Mouse (Mus musculus): ENCODE measurements around the gene Rnft2. TPM values are rescaled to one million over a fixed set of nuclear protein-coding genes. Genes with fewer than 3 reads are reported as not detected.

Rnft2 gene
- polyA plus RNA-seq, 1 experiment from 2014 or later = 7.4 TPM

DNA sequence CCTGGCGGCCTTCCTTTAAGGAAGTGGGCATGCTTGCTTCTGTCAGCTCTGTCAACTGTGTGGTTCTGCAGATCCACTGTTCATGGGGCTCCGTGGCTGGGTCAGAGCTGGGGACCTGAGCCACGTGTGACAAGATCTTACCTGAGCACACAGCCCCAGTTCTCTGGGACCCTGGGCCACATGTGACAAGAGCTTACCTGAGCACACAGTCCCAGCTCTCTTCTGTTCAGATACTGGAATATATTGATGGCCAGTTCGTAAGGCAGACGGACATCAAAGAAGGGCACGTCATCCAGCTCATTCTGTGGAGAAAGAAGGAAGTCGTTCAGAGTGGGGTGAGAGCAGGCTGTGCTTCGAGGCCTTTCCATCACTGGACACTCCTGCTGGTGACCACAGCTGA, 102.4 kb downstream of the Rnft2 start:
- no peak overlapping the region for H3K27ac ChIP-seq
- H3K9me3 ChIP-seq = no peaks in the 10 kb centered on the region
- peaks cover 70% of the 10 kb centered on the region for H3K36me3 ChIP-seq
- no peak overlapping the region for H3K4me3 ChIP-seq
- WGBS = 92% methylated on average over 8 of the region's 8 CpGs
- no peaks in the 10 kb centered on the region for H3K27me3 ChIP-seq (ENCODE audit: insufficient read depth, poor library complexity, severe bottlenecking)
- no peak for DNase-seq (ENCODE audit: low spot score)
- H3K4me1 ChIP-seq (replicated peaks) = peaks cover 2% of the 10 kb centered on the region

Other genes starting within 250 kb of the Rnft2 start
- 0.45 and 0.55 TPM in 2 replicates for gene Tesc, start 217.4 kb downstream of the Rnft2 start, polyA plus RNA-seq (2016; fragmentation: Nextera tagmentation; extraction: Ambion mirVana)
- 35.0 and 36.8 TPM in 2 replicates for gene Fbxw8, start 89.7 kb downstream of the Rnft2 start, polyA plus RNA-seq (2016; fragmentation: Nextera tagmentation; extraction: Ambion mirVana)
- 0.25 and 0.37 TPM in 2 replicates for gene Hrk, start 80.5 kb downstream of the Rnft2 start, polyA plus RNA-seq (2016; fragmentation: Nextera tagmentation; extraction: Ambion mirVana)
- 11.3 and 12.3 TPM in 2 replicates for gene 2410131K14Rik, start 111 bp upstream of the Rnft2 start, polyA plus RNA-seq (2016; fragmentation: Nextera tagmentation; extraction: Ambion mirVana)

Measured in hindbrain, embryonic 10.5 days (tissue).